Mouse (Mus musculus) mature B cell (primary cell): ENCODE measurements around the gene Sh3bp1.
"Not testable (repeated sequence)": the region's sequence is repeated elsewhere in the genome, so short reads cannot be mapped to it uniquely, and the experiment has no call there.

Source experiments
- in situ Hi-C: fragments of 300-500 bp; cut with MboI; formaldehyde crosslinking; loops from 2 replicates; pipeline ENCODE4 v1.14.3; 2019

Sh3bp1 gene

GRCm38 (mm10) chr15:78877810-78878390 is 21.7 kb upstream of the Sh3bp1 start:
- in situ Hi-C loops: no loop called here

GRCm38 (mm10) chr15:78878792-78879516 is 20.6 kb upstream of the Sh3bp1 start:
- in situ Hi-C loops: not testable (repeated sequence)

GRCm38 (mm10) chr15:78880432-78880831 is 19.1 kb upstream of the Sh3bp1 start:
- in situ Hi-C loops: no loop called here

- in situ Hi-C loops: no loop called here
Measured at GRCm38 (mm10) chr15:78881828-78882227, 17.7 kb upstream of the Sh3bp1 start.

- in situ Hi-C loops: no loop called here
Measured at GRCm38 (mm10) chr15:78889401-78889853, 10.1 kb upstream of the Sh3bp1 start.

GRCm38 (mm10) chr15:78892440-78892839 is 7.1 kb upstream of the Sh3bp1 start:
- in situ Hi-C loops: no loop called here

GRCm38 (mm10) chr15:78894726-78895125 is 4.8 kb upstream of the Sh3bp1 start:
- in situ Hi-C loops: no loop called here

GRCm38 (mm10) chr15:78895741-78896140 is 3.8 kb upstream of the Sh3bp1 start:
- in situ Hi-C loops: no loop called here

GRCm38 (mm10) chr15:78896149-78896548 is 3.4 kb upstream of the Sh3bp1 start:
- in situ Hi-C loops: no loop called here

GRCm38 (mm10) chr15:78897488-78897887 is 2.1 kb upstream of the Sh3bp1 start:
- in situ Hi-C loops: no loop called here

- in situ Hi-C loops: no loop called here
Measured at GRCm38 (mm10) chr15:78898507-78899001, 1.0 kb upstream of the Sh3bp1 start.

GRCm38 (mm10) chr15:78899409-78899739 is 194 bp upstream of the Sh3bp1 start, which contains the start of gene Gm49510:
Gm49510 (plus strand) TSS chr15:78899667.
- in situ Hi-C loops: no loop called here

GRCm38 (mm10) chr15:78900585-78901421 is 1.2 kb downstream of the Sh3bp1 start:
- in situ Hi-C loops: no loop called here

- in situ Hi-C loops: no loop called here
Measured at GRCm38 (mm10) chr15:78901422-78901789, 1.8 kb downstream of the Sh3bp1 start.

GRCm38 (mm10) chr15:78903243-78903642 is 3.7 kb downstream of the Sh3bp1 start:
- in situ Hi-C loops: no loop called here

- in situ Hi-C loops: no loop called here
Measured at GRCm38 (mm10) chr15:78908399-78908798, 8.8 kb downstream of the Sh3bp1 start.

- in situ Hi-C loops: no loop called here
Measured at GRCm38 (mm10) chr15:78908982-78909381, 9.4 kb downstream of the Sh3bp1 start.

GRCm38 (mm10) chr15:78912040-78912439 is 12.5 kb downstream of the Sh3bp1 start:
- in situ Hi-C loops: no loop called here

GRCm38 (mm10) chr15:78913632-78914090 is 14.1 kb downstream of the Sh3bp1 start, which contains the start of gene Pdxp:
Pdxp (plus strand) TSS chr15:78913919.
- in situ Hi-C loops: no loop called here

- in situ Hi-C loops: no loop called here
Measured at GRCm38 (mm10) chr15:78914091-78914822, 14.7 kb downstream of the Sh3bp1 start.

- in situ Hi-C loops: no loop called here
Measured at GRCm38 (mm10) chr15:78914823-78915659, 15.5 kb downstream of the Sh3bp1 start.
